ENCODE assay signal across 10 mouse cellular contexts in genomic region chr5:148942305-148942704, GRCm38 (mm10). TPM values are rescaled to one million over a fixed set of nuclear protein-coding genes. Genes with fewer than 3 reads are reported as not detected.
DNase-seq lines count a peak whose midpoint lies in the region; ATAC-seq and TF ChIP-seq lines count a peak whose summit lies in the region.
"Had no signal": no experiment of that assay in that cellular context is flagged by ENCODE, and none has a peak within 500 bp of the region (broad histone marks: within the 10 kb centered on the region; RNA-seq: fewer than 3 reads in every experiment).

No protein-coding gene starts in this region.

- H3K9me3 ChIP-seq in liver, embryonic 11.5 days (ENCODE audit: control insufficient read depth, low read length): no peaks in the 10 kb centered on the region
- H3K9me3 ChIP-seq in limb, embryonic 10.5 days (replicated peaks): peaks cover 4% of the 10 kb centered on the region; the same call in 1 of the 2 replicates
- H3K9me3 ChIP-seq in midbrain, embryonic 11.5 days (ENCODE audit: control insufficient read depth, low read length): peaks cover 3% of the 10 kb centered on the region; the same call in 1 of the 2 replicates

- DNase-seq in cerebellum, adult 2 months: no peak
- no peak for DNase-seq in cerebellum, adult 9-11 months
- DNase-seq in liver: peak; percentile 55
- no peak for DNase-seq in liver, embryonic 11.5 days (ENCODE audit: low spot score)
- DNase-seq in ES-CJ7 (ENCODE audit: low read depth, low spot score): peak; percentile 80
- DNase-seq in lung, postnatal 14 days: peak; percentile 18
- DNase-seq in limb, embryonic 10.5 days (ENCODE audit: low spot score): no peak
- no peak for DNase-seq in midbrain, embryonic 11.5 days (ENCODE audit: low spot score, missing footprints)

- no peaks in the 10 kb centered on the region for H3K27me3 ChIP-seq in cerebellum, adult 2 months (ENCODE audit: control insufficient read depth, insufficient read depth, low read length)
- no peaks in the 10 kb centered on the region for H3K27me3 ChIP-seq in liver, embryonic 11.5 days (replicated peaks; ENCODE audit: control insufficient read depth, insufficient read depth, low read length)
- no peaks in the 10 kb centered on the region for H3K27me3 ChIP-seq in limb, embryonic 10.5 days (ENCODE audit: low read depth, poor library complexity, severe bottlenecking)
- no peaks in the 10 kb centered on the region for H3K27me3 ChIP-seq in midbrain, embryonic 11.5 days (ENCODE audit: control insufficient read depth, insufficient read depth, low read length)
- H3K27me3 ChIP-seq: heart, embryonic 13.5 days had no signal

- WGBS in cerebellum, adult 2 months: 96% methylated on average over 6 of the region's 6 CpGs
- WGBS in liver, embryonic 11.5 days: 89% methylated on average over 6 of the region's 6 CpGs
- 94% methylated on average over 6 of the region's 6 CpGs for WGBS in limb, embryonic 10.5 days
- 94% methylated on average over 6 of the region's 6 CpGs for WGBS in midbrain, embryonic 11.5 days

- H3K27ac ChIP-seq in cerebellum, adult 2 months (ENCODE audit: insufficient read depth, low read length): no peak overlapping the region
- no peak overlapping the region for H3K27ac ChIP-seq in liver, embryonic 11.5 days (ENCODE audit: low read depth, low read length)
- H3K27ac ChIP-seq in limb, embryonic 10.5 days: no peak overlapping the region
- no peak overlapping the region for H3K27ac ChIP-seq in midbrain, embryonic 11.5 days (ENCODE audit: low read depth, low read length)
- H3K27ac ChIP-seq: heart, embryonic 13.5 days; macrophage had no signal

- H3K36me3 ChIP-seq in liver, embryonic 11.5 days (ENCODE audit: control insufficient read depth, insufficient read depth, low read length): no peaks in the 10 kb centered on the region
- H3K36me3 ChIP-seq in limb, embryonic 10.5 days: no peaks in the 10 kb centered on the region
- H3K36me3 ChIP-seq in midbrain, embryonic 11.5 days (ENCODE audit: control insufficient read depth, insufficient read depth, low read length): no peaks in the 10 kb centered on the region
- H3K36me3 ChIP-seq: heart, embryonic 13.5 days had no signal

- peak; percentile 28; the same call in 1 of the 2 replicates for TF ChIP-seq CTCF in cerebellum, adult 2 months (IDR thresholded peaks at IDR 0.05; ENCODE audit: borderline replicate concordance, insufficient read depth, low read depth, low read length)

- H3K9ac ChIP-seq in liver, embryonic 11.5 days (ENCODE audit: low read depth, low read length): no peak overlapping the region
- no peak overlapping the region for H3K9ac ChIP-seq in midbrain, embryonic 11.5 days (ENCODE audit: low read length)
- H3K9ac ChIP-seq: heart, embryonic 13.5 days had no signal

- no peak overlapping the region for H3K4me2 ChIP-seq in liver, embryonic 11.5 days
- H3K4me2 ChIP-seq in midbrain, embryonic 11.5 days: no peak overlapping the region
- H3K4me2 ChIP-seq: heart, embryonic 13.5 days had no signal

- no peaks in the 10 kb centered on the region for H3K4me1 ChIP-seq in cerebellum, adult 2 months (ENCODE audit: control insufficient read depth, insufficient read depth, low read length)
- H3K4me1 ChIP-seq in liver, embryonic 11.5 days (replicated peaks; ENCODE audit: control insufficient read depth, insufficient read depth, low read length): no peaks in the 10 kb centered on the region
- H3K4me1 ChIP-seq in limb, embryonic 10.5 days: peaks cover 27% of the 10 kb centered on the region
- H3K4me1 ChIP-seq in midbrain, embryonic 11.5 days (ENCODE audit: control insufficient read depth, insufficient read depth, low read length): peaks cover 3% of the 10 kb centered on the region
- H3K4me1 ChIP-seq: heart, embryonic 13.5 days had no signal

- no peak overlapping the region for H3K4me3 ChIP-seq in cerebellum, adult 2 months (replicated peaks; ENCODE audit: insufficient read depth, low read depth, low read length)
- H3K4me3 ChIP-seq in liver, embryonic 11.5 days (ENCODE audit: low read depth, low read length): no peak overlapping the region
- no peak overlapping the region for H3K4me3 ChIP-seq in limb, embryonic 10.5 days
- no peak overlapping the region for H3K4me3 ChIP-seq in midbrain, embryonic 11.5 days (ENCODE audit: low read depth, low read length)
- H3K4me3 ChIP-seq: heart, embryonic 13.5 days had no signal

- ATAC-seq in liver, embryonic 11.5 days (replicated peaks; ENCODE audit: low FRiP score): no peak
- no peak for ATAC-seq in midbrain, embryonic 11.5 days (ENCODE audit: low FRiP score)

- TF ChIP-seq POLR2A in cerebellum, adult 2 months (IDR thresholded peaks at IDR 0.05; ENCODE audit: borderline replicate concordance, insufficient read depth, low read length): no peak

RNA-seq across cellular contexts. Expression of gene Katnal1, which starts 13.2 kb away (rescaled TPM):
- 41.0 and 41.7 TPM in 2 replicates for polyA plus RNA-seq in cerebellum, adult 2 months (2012; rRNA removed)
- 18.9 and 19.5 TPM in 2 replicates for polyA plus RNA-seq in liver, embryonic 11.5 days (2014; fragmentation: Nextera tagmentation; extraction: Ambion mirVana)
- 15.4 and 19.3 TPM in 2 replicates for polyA plus RNA-seq in limb, embryonic 10.5 days (2016; fragmentation: Nextera tagmentation; extraction: Ambion mirVana)
- 31.1 and 37.1 TPM in 2 replicates for polyA plus RNA-seq in midbrain, embryonic 11.5 days (2014; fragmentation: Nextera tagmentation; extraction: Ambion mirVana)

RNA-seq across cellular contexts. Expression of gene Gm42791, which starts 52.6 kb away (rescaled TPM):
- not detected in 2 replicates for polyA plus RNA-seq in cerebellum, adult 2 months (2012; rRNA removed)
- polyA plus RNA-seq in liver, embryonic 11.5 days (2014; fragmentation: Nextera tagmentation; extraction: Ambion mirVana): not detected in 2 replicates
- 0.85 TPM in 1 of 2 replicates, not detected in the other for polyA plus RNA-seq in limb, embryonic 10.5 days (2016; fragmentation: Nextera tagmentation; extraction: Ambion mirVana)
- polyA plus RNA-seq in midbrain, embryonic 11.5 days (2014; fragmentation: Nextera tagmentation; extraction: Ambion mirVana): 2.0 TPM in 1 of 2 replicates, not detected in the other

Comparison
In these comparisons a context has a peak if more than half of its experiments do, and no peak if none do; other contexts are left out.
1. DNase-seq: peak in liver (single experiment), ES-CJ7 (single experiment) and lung, postnatal 14 days (single experiment); none in cerebellum, adult 2 months (0 of 2), cerebellum, adult 9-11 months (single experiment), liver, embryonic 11.5 days (single experiment), limb, embryonic 10.5 days (single experiment) and midbrain, embryonic 11.5 days (single experiment).